Mouse (Mus musculus) adrenal gland, adult (tissue): ENCODE data around the gene Prr36.
A peak's percentile ranks its signal among the peaks of the same experiment; 100 is the strongest.

Experiments
- DNase-seq, 2 experiments: peaks; one replicate each; pipeline ENCODE4 v3.0.0; 2022 to 2023; ENCODE audit warnings: low spot score in 1 of 2; ENCODE audit not compliant: inconsistent age in 2 of 2

The Prr36 gene

GRCm38 (mm10) chr8:4245061-4245460 is 27.8 kb upstream of the Prr36 start:
- DNase-seq, result no peak

GRCm38 (mm10) chr8:4239193-4239890 is 22.1 kb upstream of the Prr36 start:
- no peak for DNase-seq

- peak; percentile 100 for DNase-seq
These were observed 21.4 kb upstream of the Prr36 start, which contains the start of the genes Map2k7 and Gm49320 for GRCm38 (mm10) chr8:4238434-4239192. TSS of gene Map2k7 (plus strand) at chr8:4238740. TSS of gene Gm49320 (plus strand) at chr8:4238865.

- DNase-seq, result peak; percentile 80 to 95
These were observed 20.7 kb upstream of the Prr36 start for GRCm38 (mm10) chr8:4237814-4238433.

- DNase-seq, result peak; percentile 18 to 67
These were observed 13.5 kb upstream of the Prr36 start for GRCm38 (mm10) chr8:4230612-4231351.

GRCm38 (mm10) chr8:4229784-4230183 is 12.5 kb upstream of the Prr36 start:
- DNase-seq, result peak; percentile 29 to 66

- peak in 1 of 2 experiments; percentile 56 for DNase-seq
These were observed 10.7 kb upstream of the Prr36 start for GRCm38 (mm10) chr8:4227919-4228318.

- peak; percentile 85 to 93 for DNase-seq
These were observed 9.6 kb upstream of the Prr36 start, which contains the start of gene Lrrc8e for GRCm38 (mm10) chr8:4226739-4227347. TSS of gene Lrrc8e (plus strand) at chr8:4226827.

- no peak for DNase-seq
These were observed 9.1 kb upstream of the Prr36 start for GRCm38 (mm10) chr8:4226323-4226722.

- no peak for DNase-seq
These were observed 4.8 kb upstream of the Prr36 start for GRCm38 (mm10) chr8:4222059-4222458.

- no peak for DNase-seq
These were observed 2.4 kb upstream of the Prr36 start for GRCm38 (mm10) chr8:4219617-4220016.

- peak in 1 of 2 experiments; percentile 63 for DNase-seq
These were observed 963 bp downstream of the Prr36 start for GRCm38 (mm10) chr8:4216296-4216695.

- peak; percentile 90 to 95 for DNase-seq
These were observed 3.0 kb downstream of the Prr36 start for GRCm38 (mm10) chr8:4214006-4214980.

GRCm38 (mm10) chr8:4213210-4214005 is 3.9 kb downstream of the Prr36 start:
- peak; percentile 90 to 96 for DNase-seq

GRCm38 (mm10) chr8:4212809-4213209 is 4.5 kb downstream of the Prr36 start:
- DNase-seq, result peak in 1 of 2 experiments; percentile 56

GRCm38 (mm10) chr8:4211097-4211496 is 6.2 kb downstream of the Prr36 start:
- DNase-seq, result no peak

- DNase-seq, result no peak
These were observed 10.3 kb downstream of the Prr36 start for GRCm38 (mm10) chr8:4207016-4207350.

- DNase-seq, result no peak
These were observed 10.9 kb downstream of the Prr36 start for GRCm38 (mm10) chr8:4206182-4207015.
